Mouse (Mus musculus) spleen, postnatal 10 days (tissue): ENCODE results near the gene Bpifb3.

Source experiments
- DNase-seq, 2 experiments: peaks; one replicate each; pipeline ENCODE4 v3.0.0; 2021 to 2022; ENCODE audit warnings: low spot score in 2 of 2

The Bpifb3 gene

GRCm38 (mm10) chr2:153917930-153918329 is at the start of gene Bpifb3:
Bpifb3 (plus strand) TSS chr2:153918230.
- DNase-seq = no peak

- DNase-seq = no peak
Observed at GRCm38 (mm10) chr2:153870984-153871383, 47.0 kb upstream of the Bpifb3 start, which contains the start of gene Sun5. Sun5 (minus strand) TSS chr2:153871084.

GRCm38 (mm10) chr2:153874745-153875144 is 43.3 kb upstream of the Bpifb3 start, which contains the start of gene Bpifb2:
Bpifb2 (plus strand) TSS chr2:153875045.
- no peak for DNase-seq

- DNase-seq = no peak
Observed at GRCm38 (mm10) chr2:153899111-153899510, 18.9 kb upstream of the Bpifb3 start.

GRCm38 (mm10) chr2:153900088-153900487 is 17.9 kb upstream of the Bpifb3 start, which contains the start of gene Bpifb6:
Bpifb6 (plus strand) TSS chr2:153900388.
- no peak for DNase-seq

- no peak for DNase-seq
Observed at GRCm38 (mm10) chr2:153902726-153903125, 15.3 kb upstream of the Bpifb3 start.

- DNase-seq = no peak
Observed at GRCm38 (mm10) chr2:153906626-153907025, 11.4 kb upstream of the Bpifb3 start.

- DNase-seq = no peak
Observed at GRCm38 (mm10) chr2:153914151-153914550, 3.9 kb upstream of the Bpifb3 start.

GRCm38 (mm10) chr2:153921246-153921645 is 3.2 kb downstream of the Bpifb3 start:
- DNase-seq = no peak

GRCm38 (mm10) chr2:153929871-153930413 is 11.9 kb downstream of the Bpifb3 start:
- DNase-seq = peak; percentile 30 to 68

- no peak for DNase-seq
Observed at GRCm38 (mm10) chr2:153931125-153931524, 13.1 kb downstream of the Bpifb3 start.

GRCm38 (mm10) chr2:153933311-153933710 is 15.3 kb downstream of the Bpifb3 start:
- no peak for DNase-seq

GRCm38 (mm10) chr2:153935348-153935747 is 17.3 kb downstream of the Bpifb3 start:
- DNase-seq = no peak

- no peak for DNase-seq
Observed at GRCm38 (mm10) chr2:153937843-153938242, 19.8 kb downstream of the Bpifb3 start, which contains the start of gene Bpifb4. Bpifb4 (plus strand) TSS chr2:153938212.

- DNase-seq = peak; percentile 22 to 64
Observed at GRCm38 (mm10) chr2:153943537-153943936, 25.5 kb downstream of the Bpifb3 start.

- DNase-seq = no peak
Observed at GRCm38 (mm10) chr2:153944567-153944966, 26.5 kb downstream of the Bpifb3 start.

- DNase-seq = peak; percentile 18 to 72
Observed at GRCm38 (mm10) chr2:153952897-153953296, 34.9 kb downstream of the Bpifb3 start.

- peak in 1 of 2 experiments; percentile 69 for DNase-seq
Observed at GRCm38 (mm10) chr2:153953836-153954235, 35.8 kb downstream of the Bpifb3 start.

GRCm38 (mm10) chr2:153962821-153963331 is 44.8 kb downstream of the Bpifb3 start:
- DNase-seq = no peak

- no peak for DNase-seq
Observed at GRCm38 (mm10) chr2:153963334-153963733, 45.3 kb downstream of the Bpifb3 start.

GRCm38 (mm10) chr2:153970221-153970620 is 52.2 kb downstream of the Bpifb3 start:
- no peak for DNase-seq

GRCm38 (mm10) chr2:153974582-153974981 is 56.6 kb downstream of the Bpifb3 start, which contains the start of gene Bpifa6:
Bpifa6 (plus strand) TSS chr2:153974945.
- no peak for DNase-seq
